Comparison of ENCODE assay signal across 20 mouse cellular contexts in the genomic region with DNA sequence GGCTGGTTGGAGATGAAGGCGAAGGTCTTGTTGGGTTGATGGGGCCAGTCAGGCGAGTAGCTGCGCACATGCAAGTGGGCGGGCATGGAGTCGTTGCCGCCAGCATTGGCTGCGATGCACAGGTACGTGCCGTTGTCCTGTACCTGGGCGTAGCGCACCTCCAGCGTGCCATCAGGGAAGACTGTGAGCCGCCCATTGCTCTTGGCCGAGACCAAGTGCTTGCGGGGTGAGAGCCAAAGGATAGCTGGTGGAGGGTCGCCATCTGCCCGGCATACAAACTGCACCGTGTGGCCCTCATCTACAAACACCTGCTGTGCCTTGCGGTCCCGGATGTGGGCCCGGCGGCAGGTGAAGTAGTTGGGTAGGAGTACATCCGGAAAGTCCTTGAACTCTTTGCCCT.
"Had no signal": no experiment of that assay in that cellular context is flagged by ENCODE, and none has a peak within 500 bp of the region (broad histone marks: within the 10 kb centered on the region; RNA-seq: fewer than 3 reads in every experiment).

No protein-coding gene starts in this region.

- H3K27ac ChIP-seq: limb, embryonic 12.5 days; limb, embryonic 15.5 days; liver, embryonic 14.5 days; midbrain, embryonic 13.5 days; stomach, postnatal 0 days had no signal

- H3K4me3 ChIP-seq: limb, embryonic 12.5 days; limb, embryonic 15.5 days; midbrain, embryonic 13.5 days had no signal

- DNase-seq: kidney, adult 11 months; kidney, adult 9 months; kidney, postnatal 14 days; kidney, postnatal 4 days; left cerebral cortex, postnatal 4 days; liver, postnatal 0 days; lung, postnatal 14 days; lung, postnatal 4 days; right cerebral cortex, adult 18-20 months; right cerebral cortex, postnatal 14 days; right cerebral cortex, postnatal 4 days; thymus, adult 18-20 months; thymus, postnatal 14 days had no signal

- H3K4me2 ChIP-seq: limb, embryonic 12.5 days; limb, embryonic 15.5 days; liver, embryonic 11.5 days; midbrain, embryonic 13.5 days had no signal

- ATAC-seq: liver, postnatal 0 days; midbrain, embryonic 13.5 days; midbrain, embryonic 16.5 days had no signal

- H3K9ac ChIP-seq: limb, embryonic 12.5 days; limb, embryonic 15.5 days; liver, embryonic 14.5 days; liver, postnatal 0 days; midbrain, embryonic 13.5 days had no signal

- H3K9me3 ChIP-seq: limb, embryonic 12.5 days; limb, embryonic 15.5 days; midbrain, embryonic 13.5 days had no signal
